ENCODE assay signal across 8 mouse cellular contexts in the genomic region with DNA sequence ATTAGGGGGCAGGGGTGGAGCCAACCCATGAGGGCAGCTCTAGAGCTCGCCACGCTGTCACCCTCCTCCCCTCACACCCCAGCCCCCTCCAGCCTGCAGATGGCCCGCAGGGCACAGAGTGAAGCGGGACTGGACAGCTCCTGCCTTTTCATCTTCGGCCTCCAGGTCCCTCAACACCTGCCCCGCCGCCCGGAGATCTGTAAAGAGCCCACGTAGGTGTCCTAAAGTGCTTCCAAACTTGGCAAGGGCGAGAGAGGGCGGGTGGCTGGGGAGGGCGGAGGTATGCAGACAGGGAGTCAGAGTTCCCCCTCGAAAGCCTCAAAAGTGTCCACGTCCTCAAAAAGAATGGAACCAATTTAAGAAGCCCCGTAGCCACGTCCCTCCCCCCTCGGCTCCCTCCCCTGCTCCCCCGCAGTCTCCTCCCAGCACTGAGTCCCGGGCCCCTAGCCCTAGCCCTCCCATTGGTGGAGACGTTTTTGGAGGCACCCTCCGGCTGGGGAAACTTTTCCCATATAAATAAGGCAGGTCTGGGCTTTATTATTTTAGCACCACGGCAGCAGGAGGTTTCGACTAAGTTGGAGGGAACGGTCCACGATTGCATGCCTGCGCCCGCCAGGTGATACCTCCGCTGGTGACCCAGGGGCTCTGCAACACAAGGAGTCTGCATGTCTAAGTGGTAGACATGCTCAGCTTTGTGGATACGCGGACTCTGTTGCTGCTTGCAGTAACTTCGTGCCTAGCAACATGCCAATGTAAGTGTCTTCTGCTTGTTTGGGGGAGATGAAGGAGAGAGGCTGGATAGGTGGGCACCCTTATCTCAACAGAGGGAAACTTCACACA. TPM values are rescaled to one million over a fixed set of nuclear protein-coding genes. Genes with fewer than 3 reads are reported as not detected.
A peak's percentile ranks its signal among the peaks of the same experiment; 100 is the strongest.
DNase-seq lines count a peak whose midpoint lies in the region; TF ChIP-seq lines count a peak whose summit lies in the region.

No protein-coding gene starts in this region.

- TF ChIP-seq POLR2A in lung, adult 2 months (IDR thresholded peaks at IDR 0.05; ENCODE audit: borderline replicate concordance, extremely low read depth, low read depth, low read length) = peak; percentile 49; the same call in 1 of the 2 replicates

- peak overlapping the region; percentile 82 for H3K4me3 ChIP-seq in lung, adult 2 months (replicated peaks; ENCODE audit: extremely low read depth, low read depth, low read length)

- peak; percentile 38 for DNase-seq in Muller cell, postnatal 12 days (ENCODE audit: inconsistent ontology term)
- peak; percentile 84 for DNase-seq in embryo, embryonic 11 days
- peak; percentile 76 to 84 for DNase-seq in heart, adult 18-20 months
- peak; percentile 25 for DNase-seq in kidney, adult 11 months
- peak; percentile 21 for DNase-seq in lung, adult 2 months
- DNase-seq in ovary, postnatal 36 days (ENCODE audit: low spot score) = peak; percentile 63
- DNase-seq in layer of hippocampus, adult 11-12 months (ENCODE audit: low spot score) = no peak
- no peak for DNase-seq in thymus, adult 18-20 months

- TF ChIP-seq CTCF in lung, adult 2 months (IDR thresholded peaks at IDR 0.05; ENCODE audit: insufficient read depth, low read length) = no peak

- 2% methylated on average over 31 of the region's 31 CpGs for WGBS in lung, adult 2 months

- no peaks in the 10 kb centered on the region for H3K4me1 ChIP-seq in lung, adult 2 months (ENCODE audit: control insufficient read depth, insufficient read depth, low read length)

RNA-seq across cellular contexts. Expression of a gene that starts 0.8 kb away (rescaled TPM):
- 10 to 100 TPM; 54.7 to 63.2 TPM for total RNA-seq in heart, adult 18-20 months (2021)
- 151 and 172 TPM in 2 replicates for polyA plus RNA-seq in lung, adult 2 months (2012; rRNA removed)

Comparison
In these comparisons a context has a peak if more than half of its experiments do, and no peak if none do; other contexts are left out.
1. DNase-seq: peak in Muller cell, postnatal 12 days (single experiment), embryo, embryonic 11 days (single experiment), heart, adult 18-20 months (2 of 2), kidney, adult 11 months (single experiment), lung, adult 2 months (single experiment) and ovary, postnatal 36 days (single experiment); none in layer of hippocampus, adult 11-12 months (single experiment) and thymus, adult 18-20 months (0 of 2).